ENCODE assay signal across 17 mouse cellular contexts in the genomic region with DNA sequence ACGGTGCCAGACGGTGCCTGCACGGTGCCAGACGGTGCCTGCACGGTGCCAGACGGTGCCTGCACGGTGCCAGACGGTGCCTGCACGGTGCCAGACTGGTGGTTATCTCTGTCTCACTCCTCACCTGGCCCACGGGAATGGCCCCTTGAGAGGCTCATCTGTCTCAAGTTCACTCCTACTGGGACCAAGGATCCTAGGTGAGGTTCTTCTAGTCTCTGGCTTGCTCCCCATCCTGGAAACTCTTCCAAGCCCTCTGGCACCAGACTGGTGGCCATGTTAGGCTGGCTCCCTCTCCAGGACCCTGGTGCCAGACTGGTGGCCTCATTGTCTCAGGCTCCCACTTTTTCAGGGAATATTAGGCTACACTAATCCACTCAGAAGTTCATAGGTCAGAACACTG. TPM values are rescaled to one million over a fixed set of nuclear protein-coding genes. Genes with fewer than 3 reads are reported as not detected.
A peak's percentile ranks its signal among the peaks of the same experiment; 100 is the strongest.
DNase-seq lines count a peak whose midpoint lies in the region; ATAC-seq lines count a peak whose summit lies in the region.
"Had no signal": no experiment of that assay in that cellular context is flagged by ENCODE, and none has a peak within 500 bp of the region (broad histone marks: within the 10 kb centered on the region; RNA-seq: fewer than 3 reads in every experiment).

No protein-coding gene starts in this region.

- 0 out of 2 replicates have a peak, but pooled peaks have one; percentile 34 for ATAC-seq in cerebellum, adult (ENCODE audit: insufficient number of reproducible peaks, low FRiP score, low TSS enrichment)
- no peak for ATAC-seq in activated CD4-positive, CD25-positive, alpha-beta regulatory T cell, adult 4 months
- ATAC-seq: intestine, postnatal 0 days; Patski had no signal

- DNase-seq in cerebellum, postnatal 4 days (ENCODE audit: low spot score in 2 of 2): no peak
- peak; percentile 33 for DNase-seq in cerebellum, adult 11-12 months
- DNase-seq in cerebellum, adult 9-11 months: peak; percentile 44
- DNase-seq in fat pad, adult 2 months (ENCODE audit: extremely low read depth, low read depth, low spot score): peak; percentile 8
- no peak for DNase-seq in frontal cortex, postnatal 36 days (ENCODE audit: low spot score in 2 of 2)
- DNase-seq in lung, postnatal 36 days: no peak
- DNase-seq: adrenal gland, postnatal 36 days; gastrocnemius, adult 2 months; heart, postnatal 10 days; kidney, adult 9 months; kidney, postnatal 10 days; layer of hippocampus, adult 9-11 months; lung, postnatal 4 days had no signal

RNA-seq across cellular contexts. Expression of a gene that starts 53.1 kb away (rescaled TPM):
- under 1 TPM in 1 of 2 experiments, not detected in 1; 0.19 TPM for polyA plus RNA-seq in activated CD4-positive, CD25-positive, alpha-beta regulatory T cell, adult 4 months (2017; shearing (Covaris generic))

Comparison
In these comparisons a context has a peak if more than half of its experiments do, and no peak if none do; other contexts are left out.
1. DNase-seq: peak in cerebellum, adult 11-12 months (single experiment), cerebellum, adult 9-11 months (single experiment) and fat pad, adult 2 months (single experiment); none in cerebellum, postnatal 4 days (0 of 2), frontal cortex, postnatal 36 days (0 of 2) and lung, postnatal 36 days (single experiment).